Mouse (Mus musculus) midbrain, embryonic 15.5 days (tissue): ENCODE results near the gene Med24. TPM values are rescaled to one million over a fixed set of nuclear protein-coding genes. Genes with fewer than 3 reads are reported as not detected.

Experiments used
- ATAC-seq: fragments of 200-750 bp; cut with Nextera tagmentation; replicated peaks from 2 replicates; pipeline ENCODE4 v1.8.0; 2017; ENCODE audit warnings: moderate TSS enrichment
- H3K27ac ChIP-seq: fragments of 300-500 bp; sonication (generic); 2 replicates; pipeline ENCODE4 v1.5.1; 2015; ENCODE audit warnings: mild to moderate bottlenecking, inconsistent platforms
- H3K27me3 ChIP-seq: fragments of 300-500 bp; sonication (generic); replicated peaks from 2 replicates; pipeline ENCODE4 v1.6.1; 2015; ENCODE audit warnings: inconsistent platforms
- H3K36me3 ChIP-seq: fragments of 300-500 bp; sonication (generic); replicated peaks from 2 replicates; pipeline ENCODE4 v1.6.1; 2015; ENCODE audit warnings: inconsistent platforms
- H3K4me1 ChIP-seq: fragments of 300-500 bp; sonication (generic); 2 replicates; pipeline ENCODE4 v1.6.1; 2015; ENCODE audit warnings: inconsistent platforms
- H3K4me2 ChIP-seq: fragments of 300-500 bp; sonication (generic); 2 replicates; pipeline ENCODE4 v1.6.1; 2015; ENCODE audit warnings: inconsistent platforms, mild to moderate bottlenecking, moderate library complexity
- H3K4me3 ChIP-seq: fragments of 300-500 bp; sonication (generic); 2 replicates; pipeline ENCODE4 v1.5.1; 2015; ENCODE audit warnings: mild to moderate bottlenecking, inconsistent platforms
- H3K9ac ChIP-seq: fragments of 300-500 bp; sonication (generic); 2 replicates; pipeline ENCODE4 v1.6.1; 2015; ENCODE audit warnings: mild to moderate bottlenecking, inconsistent platforms
- H3K9me3 ChIP-seq: fragments of 300-500 bp; sonication (generic); 2 replicates; pipeline ENCODE4 v1.6.1; 2016; ENCODE audit warnings: inconsistent platforms
- WGBS: fragments of 180-500 bp; shearing (Covaris S2); methylation state at CpG from one replicate; pipeline ENCODE4 v1.1.7; 2015; ENCODE audit warnings: mixed read lengths; 5-methylcytosine and 5-hydroxymethylcytosine counted together
- polyA plus RNA-seq: library from polyadenylated mRNA; unstranded; fragments of >200 nt; fragmentation: Nextera tagmentation; extraction: Ambion mirVana; gene quantifications from 2 replicates; pipeline ENCODE4 v1.2.1, GENCODE M21; 2015

The Med24 gene
- polyA plus RNA-seq, 1 experiment from 2014 or later = 82.9 TPM

GRCm38 (mm10) chr11:98705021-98705420, 24.2 kb downstream of the Med24 start:
- Histone ChIP-seq H3K4me3 (no peak overlapping the region), H3K4me1 (no peaks in the 10 kb centered on the region), H3K36me3 (peaks cover 38% of the 10 kb centered on the region), H3K27me3 (no peaks in the 10 kb centered on the region), H3K9me3 (no peaks in the 10 kb centered on the region), H3K27ac (no peak overlapping the region), H3K9ac (no peak overlapping the region), H3K4me2 (no peak overlapping the region)
- ATAC-seq = no peak
- 95% methylated on average over 10 of the region's 10 CpGs for WGBS

GRCm38 (mm10) chr11:98702323-98702722, 26.9 kb downstream of the Med24 start:
- H3K36me3 ChIP-seq = peaks cover 26% of the 10 kb centered on the region
- WGBS = 72% methylated on average over 5 of the region's 5 CpGs
- H3K4me2 ChIP-seq = no peak overlapping the region
- no peaks in the 10 kb centered on the region for H3K27me3 ChIP-seq
- H3K4me3 ChIP-seq = no peak overlapping the region
- H3K27ac ChIP-seq = no peak overlapping the region
- no peak overlapping the region for H3K9ac ChIP-seq
- ATAC-seq = no peak
- no peaks in the 10 kb centered on the region for H3K9me3 ChIP-seq
- H3K4me1 ChIP-seq = no peaks in the 10 kb centered on the region

GRCm38 (mm10) chr11:98701213-98701670, 28.0 kb downstream of the Med24 start, which contains the start of gene Csf3:
Gene Csf3, plus strand, starts transcription at chr11:98701263.
- H3K27me3 ChIP-seq = no peaks in the 10 kb centered on the region
- WGBS = 41% methylated on average over 10 of the region's 10 CpGs
- no peak within 1 kb of the TSS for H3K4me2 ChIP-seq
- no peak within 1 kb of the TSS for H3K27ac ChIP-seq
- H3K4me1 ChIP-seq = no peaks in the 10 kb centered on the region
- H3K9me3 ChIP-seq = no peaks in the 10 kb centered on the region
- ATAC-seq = no peak
- H3K9ac ChIP-seq = no peak within 1 kb of the TSS
- H3K36me3 ChIP-seq = peaks cover 18% of the 10 kb centered on the region
- H3K4me3 ChIP-seq = no peak within 1 kb of the TSS

GRCm38 (mm10) chr11:98699911-98700310, 29.3 kb downstream of the Med24 start:
- Histone ChIP-seq H3K9me3 (no peaks in the 10 kb centered on the region), H3K9ac (no peak overlapping the region), H3K4me3 (no peak overlapping the region), H3K27me3 (no peaks in the 10 kb centered on the region), H3K36me3 (peaks cover 12% of the 10 kb centered on the region), H3K4me2 (no peak overlapping the region), H3K4me1 (no peaks in the 10 kb centered on the region), H3K27ac (no peak overlapping the region)
- peak; percentile 51; the same call in 1 of the 2 replicates for ATAC-seq
- WGBS = 44% methylated on average over 4 of the region's 4 CpGs

- WGBS = 84% methylated on average over 16 of the region's 16 CpGs
- no peak overlapping the region for H3K4me2 ChIP-seq
- H3K4me3 ChIP-seq = no peak overlapping the region
- H3K9ac ChIP-seq = no peak overlapping the region
- H3K36me3 ChIP-seq = peaks cover 10% of the 10 kb centered on the region
- H3K27ac ChIP-seq = no peak overlapping the region
- no peaks in the 10 kb centered on the region for H3K27me3 ChIP-seq
- no peaks in the 10 kb centered on the region for H3K9me3 ChIP-seq
- no peak for ATAC-seq
- H3K4me1 ChIP-seq = no peaks in the 10 kb centered on the region
Measured at GRCm38 (mm10) chr11:98698849-98699640, 30.2 kb downstream of the Med24 start.

GRCm38 (mm10) chr11:98697225-98697624, 32.0 kb downstream of the Med24 start:
- Histone ChIP-seq H3K9ac (no peak overlapping the region), H3K4me1 (no peaks in the 10 kb centered on the region), H3K27ac (no peak overlapping the region), H3K27me3 (no peaks in the 10 kb centered on the region), H3K4me3 (no peak overlapping the region), H3K36me3 (peaks cover 19% of the 10 kb centered on the region), H3K9me3 (no peaks in the 10 kb centered on the region), H3K4me2 (no peak overlapping the region)
- ATAC-seq = no peak
- 89% methylated on average over 12 of the region's 12 CpGs for WGBS

- no peak overlapping the region for H3K4me3 ChIP-seq
- H3K4me2 ChIP-seq = no peak overlapping the region
- H3K9me3 ChIP-seq = no peaks in the 10 kb centered on the region
- 90% methylated on average over 14 of the region's 14 CpGs for WGBS
- no peaks in the 10 kb centered on the region for H3K4me1 ChIP-seq
- H3K27me3 ChIP-seq = no peaks in the 10 kb centered on the region
- no peak overlapping the region for H3K27ac ChIP-seq
- no peak overlapping the region for H3K9ac ChIP-seq
- peaks cover 25% of the 10 kb centered on the region for H3K36me3 ChIP-seq
- ATAC-seq = no peak
Measured at GRCm38 (mm10) chr11:98696454-98697216, 32.6 kb downstream of the Med24 start.

GRCm38 (mm10) chr11:98695408-98695807, 33.8 kb downstream of the Med24 start:
- H3K4me3 ChIP-seq = no peak overlapping the region
- no peaks in the 10 kb centered on the region for H3K27me3 ChIP-seq
- no peak overlapping the region for H3K27ac ChIP-seq
- no peaks in the 10 kb centered on the region for H3K4me1 ChIP-seq
- H3K9me3 ChIP-seq = no peaks in the 10 kb centered on the region
- peaks cover 37% of the 10 kb centered on the region for H3K36me3 ChIP-seq
- no peak overlapping the region for H3K4me2 ChIP-seq
- ATAC-seq = no peak
- H3K9ac ChIP-seq = no peak overlapping the region
- 72% methylated on average over 14 of the region's 14 CpGs for WGBS

- peaks cover 46% of the 10 kb centered on the region for H3K36me3 ChIP-seq
- H3K9me3 ChIP-seq = no peaks in the 10 kb centered on the region
- no peak overlapping the region for H3K27ac ChIP-seq
- H3K4me3 ChIP-seq = no peak overlapping the region
- no peaks in the 10 kb centered on the region for H3K27me3 ChIP-seq
- no peak overlapping the region for H3K4me2 ChIP-seq
- ATAC-seq = no peak
- no peak overlapping the region for H3K9ac ChIP-seq
- WGBS = 84% methylated on average over 9 of the region's 9 CpGs
- no peaks in the 10 kb centered on the region for H3K4me1 ChIP-seq
Measured at GRCm38 (mm10) chr11:98694301-98694700, 34.9 kb downstream of the Med24 start.

- Histone ChIP-seq H3K4me3 (no peak overlapping the region), H3K9ac (no peak overlapping the region), H3K4me2 (no peak overlapping the region), H3K36me3 (peaks cover 46% of the 10 kb centered on the region), H3K27me3 (no peaks in the 10 kb centered on the region), H3K4me1 (no peaks in the 10 kb centered on the region), H3K27ac (no peak overlapping the region), H3K9me3 (no peaks in the 10 kb centered on the region)
- no peak for ATAC-seq
- 90% methylated on average over 9 of the region's 9 CpGs for WGBS
Measured at GRCm38 (mm10) chr11:98693746-98694145, 35.5 kb downstream of the Med24 start.

GRCm38 (mm10) chr11:98693201-98693600, 36.0 kb downstream of the Med24 start:
- no peaks in the 10 kb centered on the region for H3K9me3 ChIP-seq
- no peaks in the 10 kb centered on the region for H3K27me3 ChIP-seq
- ATAC-seq = no peak
- peaks cover 49% of the 10 kb centered on the region for H3K36me3 ChIP-seq
- H3K4me1 ChIP-seq = no peaks in the 10 kb centered on the region
- H3K4me3 ChIP-seq = no peak overlapping the region
- 75% methylated on average over 13 of the region's 13 CpGs for WGBS
- H3K4me2 ChIP-seq = no peak overlapping the region
- H3K27ac ChIP-seq = no peak overlapping the region
- H3K9ac ChIP-seq = no peak overlapping the region

GRCm38 (mm10) chr11:98688009-98688408, 41.2 kb downstream of the Med24 start:
- ATAC-seq = no peak
- Histone ChIP-seq H3K9ac (no peak overlapping the region), H3K36me3 (peaks cover 54% of the 10 kb centered on the region), H3K4me2 (no peak overlapping the region), H3K4me3 (no peak overlapping the region), H3K9me3 (no peaks in the 10 kb centered on the region), H3K4me1 (peaks cover 12% of the 10 kb centered on the region), H3K27ac (no peak overlapping the region), H3K27me3 (no peaks in the 10 kb centered on the region)
- 88% methylated on average over 8 of the region's 8 CpGs for WGBS
